Mouse (Mus musculus) kidney, adult 9 months (tissue): ENCODE data around the gene Gm826.

Experiments used
- DNase-seq: peaks from one replicate; pipeline ENCODE4 v3.0.0; 2022

Gene Gm826

DNA sequence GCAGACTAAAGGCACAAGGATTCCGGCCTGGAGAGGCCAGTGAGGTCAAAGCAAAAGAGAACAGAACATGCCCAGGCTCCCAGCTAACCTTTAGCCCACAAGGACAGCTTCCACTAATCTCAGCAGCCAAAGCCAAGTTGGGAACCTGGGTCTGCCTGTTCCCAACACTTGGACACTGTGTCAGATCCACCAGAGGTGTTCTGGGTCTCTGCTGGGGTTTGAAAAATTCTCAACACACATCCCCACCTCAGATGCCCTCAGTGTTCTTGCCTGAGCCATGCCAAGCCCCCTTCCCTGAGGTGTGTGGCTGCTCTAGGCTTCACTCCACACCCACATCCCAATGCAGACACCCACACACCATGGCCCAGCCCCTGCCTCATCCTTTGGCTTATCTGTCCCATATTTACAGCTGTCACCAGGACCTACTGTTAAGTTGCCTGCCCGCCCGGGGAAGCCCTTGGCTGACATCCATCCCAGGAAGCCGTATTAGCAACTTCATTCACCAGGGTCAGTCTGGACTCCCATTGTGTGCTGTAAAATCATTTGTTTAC, at the start of gene Gm826:
Gene Gm826 (minus strand): TSS at position 52 of the 551 bp plus-strand sequence.
- peak; percentile 54 for DNase-seq

DNA sequence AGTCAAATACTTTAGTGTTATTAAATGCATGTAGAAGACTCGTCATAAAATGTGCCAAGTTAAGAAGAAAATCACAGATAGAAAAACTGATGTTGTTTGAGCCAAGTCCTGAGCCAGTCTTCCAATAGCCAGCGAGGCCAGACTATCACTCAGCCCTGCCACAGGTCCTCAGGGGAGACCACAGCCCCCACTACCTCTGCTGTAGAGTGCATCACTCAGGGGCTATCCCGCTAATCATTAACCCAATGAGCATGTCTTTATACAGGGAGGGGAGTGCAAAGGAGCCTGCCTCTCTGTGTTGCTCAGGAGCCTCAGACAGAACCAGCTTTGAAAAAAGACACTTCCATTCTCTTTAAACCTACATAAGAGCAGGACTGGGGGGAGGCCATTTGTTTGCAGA, 49.5 kb upstream of the Gm826 start:
- DNase-seq: no peak

DNA sequence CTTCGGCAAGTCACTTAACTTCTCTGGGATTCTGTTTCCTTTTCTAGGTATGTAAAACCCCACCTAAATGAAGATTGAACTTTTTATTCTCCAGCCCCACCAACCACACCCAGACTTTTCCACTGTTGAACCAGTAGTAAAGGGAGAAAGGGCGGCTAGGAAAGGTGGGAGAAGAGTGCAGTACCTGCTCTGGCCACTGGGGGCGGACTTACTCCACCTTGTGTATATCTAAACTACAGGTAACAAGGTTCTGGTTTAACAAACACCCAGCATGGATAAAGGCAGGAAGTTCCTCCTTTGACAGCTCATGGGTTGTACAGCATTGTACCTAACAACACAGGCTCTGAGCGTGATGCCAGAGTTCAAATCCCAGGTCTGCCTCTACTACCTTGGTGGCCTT, 44.3 kb upstream of the Gm826 start:
- DNase-seq: peak; percentile 64

DNA sequence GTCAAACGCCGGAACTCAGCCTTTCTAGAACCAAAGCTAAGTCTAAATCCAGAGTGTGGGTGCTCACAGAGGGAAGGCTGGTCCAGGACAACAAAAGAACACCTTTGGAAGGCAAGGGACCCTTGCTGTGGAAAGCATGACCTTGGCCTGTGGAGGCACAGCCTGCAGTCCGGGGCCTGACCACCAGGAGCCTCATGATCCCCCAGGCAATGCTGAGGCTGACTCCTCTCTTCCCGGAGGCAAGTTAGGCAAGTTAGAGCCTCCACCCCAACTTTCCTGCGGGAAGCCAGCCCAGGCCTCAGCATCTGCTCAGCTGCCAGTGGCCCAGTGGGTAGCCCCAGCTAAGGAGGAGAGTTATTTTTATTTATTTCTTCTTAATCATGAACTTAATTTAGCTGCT, 42.3 kb upstream of the Gm826 start:
- DNase-seq: no peak

DNA sequence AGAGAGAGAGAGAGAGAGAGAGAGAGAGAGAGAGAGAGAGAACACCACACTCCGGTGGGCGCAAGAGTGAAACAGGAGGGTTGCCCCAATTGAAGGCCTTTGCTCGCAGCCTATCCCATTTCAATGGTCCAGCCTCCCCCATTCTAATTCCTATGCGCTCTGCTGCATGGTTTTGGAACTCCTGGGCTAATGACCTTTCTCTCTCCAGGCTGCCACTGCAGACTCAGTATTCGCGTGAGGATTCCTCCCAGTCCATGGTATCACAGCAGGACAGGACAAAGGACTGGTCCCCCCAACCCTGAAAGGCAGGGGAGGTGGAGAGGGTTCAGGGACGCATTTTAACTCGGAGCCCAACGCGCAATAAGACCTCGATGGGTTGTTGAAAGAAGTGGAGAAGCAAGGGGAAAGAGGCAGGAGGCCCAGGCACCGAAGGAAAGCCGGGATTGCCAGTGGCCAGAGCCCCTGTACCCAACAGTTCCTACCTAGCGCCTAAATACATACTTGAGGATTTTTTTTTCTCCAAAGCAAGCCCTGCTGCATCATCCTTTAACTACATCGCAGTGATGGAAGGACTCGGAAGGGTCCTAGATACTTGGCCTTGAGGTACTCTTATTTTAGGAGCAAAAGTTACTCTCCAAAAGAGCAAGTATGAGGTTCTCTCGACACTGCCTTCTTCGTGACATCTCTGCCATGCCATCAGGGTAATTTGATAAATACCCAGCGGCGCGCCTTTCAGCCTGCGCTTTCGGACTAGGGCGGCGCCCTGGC, 35.9 kb upstream of the Gm826 start:
- no peak for DNase-seq

DNA sequence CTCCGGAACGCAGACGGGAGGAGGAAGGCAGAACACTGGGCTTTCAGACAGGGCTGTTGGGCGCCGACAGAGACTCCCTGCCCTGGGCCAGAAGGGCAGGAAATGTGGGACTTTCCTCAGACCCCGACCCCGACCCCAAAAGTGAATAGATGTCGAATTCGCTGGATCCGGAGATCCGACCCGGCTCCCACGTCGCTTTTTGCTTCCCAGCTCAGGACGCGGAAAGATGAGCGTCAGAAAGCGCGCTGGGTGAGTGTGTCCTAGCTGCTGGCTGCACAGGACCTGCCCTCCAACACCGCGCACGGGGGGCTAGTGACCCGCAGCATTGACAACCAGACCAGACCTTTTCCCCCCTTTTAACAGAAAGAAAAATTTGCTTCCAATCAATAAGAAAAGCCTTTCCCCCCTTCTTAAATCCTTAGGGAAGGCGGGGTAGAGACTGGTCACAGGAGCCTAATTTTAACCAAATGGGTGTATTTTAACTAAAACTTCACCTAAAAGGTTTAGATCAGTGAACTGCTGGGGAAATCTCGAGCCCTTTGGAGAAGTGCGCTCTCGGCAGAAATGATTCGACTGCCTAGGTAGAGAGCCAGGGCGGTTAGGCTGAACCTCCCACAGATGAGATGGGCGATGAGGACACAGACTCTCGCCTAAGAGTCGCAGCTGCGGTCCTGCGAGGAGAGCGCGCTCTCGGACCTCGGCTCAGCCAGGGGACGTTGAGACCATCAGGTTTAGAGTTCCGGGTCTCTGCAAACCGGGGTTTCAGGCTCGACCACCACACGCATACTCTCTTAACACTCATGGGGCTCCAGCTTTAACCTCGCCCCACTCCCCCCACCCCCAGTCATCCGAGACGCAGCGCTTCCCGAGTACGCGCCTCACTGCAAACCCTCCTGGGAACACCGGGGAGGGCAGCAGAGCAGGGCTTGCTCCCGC, 34.7 kb upstream of the Gm826 start:
- DNase-seq: no peak

DNA sequence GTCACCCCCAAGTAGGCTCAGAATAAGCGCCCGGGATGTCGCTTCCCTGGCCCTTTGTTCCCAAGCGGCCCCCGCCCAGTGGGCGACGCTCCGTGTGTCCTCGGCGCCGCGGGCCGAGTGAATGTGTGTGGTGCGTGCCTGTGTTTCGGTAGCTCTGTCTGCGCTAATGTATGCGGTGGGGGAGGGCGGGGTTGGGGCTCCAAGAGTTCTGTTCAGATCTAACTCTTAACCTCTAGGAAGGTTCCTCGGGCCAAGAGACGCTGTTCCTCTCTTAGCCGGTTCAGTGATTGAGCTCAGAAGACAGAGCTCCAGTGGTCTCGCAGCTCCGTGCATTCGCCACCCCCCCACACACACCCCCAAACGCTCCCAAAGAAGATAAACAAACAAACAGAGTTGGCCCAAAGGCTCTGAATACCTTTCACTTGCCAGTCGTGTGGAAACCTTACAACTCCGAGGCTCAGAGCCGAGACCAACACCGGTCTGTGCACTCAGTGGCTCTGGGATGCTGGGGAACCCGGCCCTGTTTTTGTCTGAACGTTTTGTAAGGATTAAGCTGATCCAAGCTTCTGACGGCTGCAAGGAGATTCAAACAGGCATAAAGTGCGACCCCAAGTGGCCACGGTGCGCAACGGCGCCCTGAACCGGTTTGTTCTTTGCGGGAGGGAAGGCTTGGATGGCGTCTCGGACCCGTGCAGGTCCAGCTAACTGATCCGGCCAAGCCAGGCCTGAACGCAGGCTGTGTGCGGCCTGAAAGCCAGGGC, 33.7 kb upstream of the Gm826 start:
- DNase-seq: peak; percentile 91

DNA sequence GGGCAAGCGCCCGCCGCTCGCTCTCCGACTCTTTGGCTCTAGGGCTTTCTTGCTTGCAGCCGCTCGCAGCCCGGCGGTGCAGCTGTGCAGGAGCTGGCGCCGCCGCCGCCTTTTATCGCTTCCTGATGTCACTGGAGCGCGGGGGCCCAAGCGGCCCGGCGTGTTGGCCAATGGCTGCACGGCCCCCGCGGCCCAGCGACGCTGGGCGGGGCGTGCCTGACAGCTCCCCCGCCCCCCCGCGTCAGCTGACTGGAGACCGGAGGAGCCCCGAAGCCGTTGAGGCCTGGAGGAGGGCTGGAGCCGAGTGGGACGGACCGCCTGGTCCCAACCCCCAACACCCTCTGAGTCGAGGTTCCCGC, 33.0 kb upstream of the Gm826 start, which contains the start of gene Mafb:
Gene Mafb (minus strand): TSS at position 86 of the 359 bp plus-strand sequence.
- DNase-seq: peak; percentile 91

DNA sequence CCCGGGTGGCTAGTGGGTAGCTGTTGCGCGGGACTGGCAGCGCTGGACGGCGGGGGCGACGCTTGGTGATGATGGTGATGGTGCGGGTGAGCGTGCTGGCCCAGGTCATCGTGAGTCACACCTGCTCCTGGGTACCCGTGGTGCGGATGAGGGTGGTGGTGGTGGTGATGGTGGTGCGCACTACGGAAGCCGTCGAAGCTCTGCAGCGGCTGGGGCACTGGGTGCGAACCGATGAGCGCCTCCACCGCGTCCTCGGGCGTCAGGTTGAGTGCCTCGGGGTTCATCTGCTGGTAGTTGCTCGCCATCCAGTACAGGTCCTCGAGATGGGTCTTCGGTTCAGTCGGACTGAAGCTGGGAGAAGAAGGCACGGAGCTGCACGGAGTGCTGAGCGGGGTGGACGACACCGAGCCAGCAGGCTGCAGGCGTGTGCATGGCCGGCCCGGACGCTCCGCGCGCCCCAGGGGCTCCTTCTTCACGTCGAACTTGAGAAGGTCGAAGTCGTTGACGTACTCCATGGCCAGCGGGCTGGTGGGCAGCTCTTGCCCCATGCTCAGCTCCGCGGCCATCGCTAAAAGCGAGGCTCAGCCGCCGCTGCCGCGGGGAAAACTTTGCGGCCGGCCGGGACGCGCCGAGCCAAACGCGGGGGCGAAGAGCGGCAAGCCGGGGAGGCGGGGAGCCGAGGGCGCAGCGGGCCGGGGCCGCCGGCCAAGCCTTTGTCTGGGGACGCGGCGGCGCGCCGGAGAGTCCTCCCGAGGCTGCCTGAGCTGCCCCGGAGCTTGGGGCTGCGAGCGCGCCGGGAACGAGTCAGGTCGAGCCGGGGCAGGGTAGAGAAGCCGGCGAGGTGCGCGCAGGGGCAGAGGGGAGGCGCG, 32.4 kb upstream of the Gm826 start:
- DNase-seq: peak; percentile 30

DNA sequence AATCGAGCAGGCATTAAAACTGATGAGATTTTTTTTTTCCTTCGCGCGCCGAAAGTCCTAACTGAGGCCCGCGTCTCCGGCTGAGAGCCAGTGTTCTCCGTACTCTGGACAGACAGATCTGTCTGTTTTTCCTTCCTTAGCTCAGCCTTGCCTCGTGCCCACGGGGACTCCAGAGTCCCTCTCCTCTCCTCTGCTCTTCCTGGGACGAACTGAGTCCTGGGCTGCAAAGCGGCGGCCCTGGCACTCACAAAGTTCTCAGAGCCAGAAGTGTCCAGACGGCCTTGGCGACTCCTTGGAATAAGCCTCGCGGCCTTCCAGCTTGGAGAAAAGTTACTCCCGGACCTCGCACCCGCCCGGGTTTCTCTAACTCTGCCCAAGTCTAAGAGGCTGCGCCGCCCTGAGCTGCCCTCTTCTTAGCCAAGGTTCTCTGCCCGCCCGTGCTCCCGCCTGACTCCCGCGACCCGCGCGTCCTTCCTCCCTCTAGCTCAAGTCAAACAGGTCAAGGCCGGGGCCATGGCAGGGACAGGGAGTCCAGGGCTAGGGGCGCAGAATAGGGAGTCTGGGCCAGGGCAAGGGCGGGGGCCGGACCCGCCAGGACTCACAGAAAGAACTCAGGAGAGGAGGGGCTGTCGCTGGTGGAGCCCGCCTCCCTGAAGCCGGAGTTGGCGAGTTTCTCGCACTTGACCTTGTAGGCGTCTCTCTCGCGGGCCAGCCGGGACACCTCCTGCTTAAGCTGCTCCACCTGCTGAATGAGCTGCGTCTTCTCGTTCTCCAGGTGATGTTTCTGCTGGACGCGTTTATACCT, 31.3 kb upstream of the Gm826 start:
- DNase-seq: peak; percentile 36

DNA sequence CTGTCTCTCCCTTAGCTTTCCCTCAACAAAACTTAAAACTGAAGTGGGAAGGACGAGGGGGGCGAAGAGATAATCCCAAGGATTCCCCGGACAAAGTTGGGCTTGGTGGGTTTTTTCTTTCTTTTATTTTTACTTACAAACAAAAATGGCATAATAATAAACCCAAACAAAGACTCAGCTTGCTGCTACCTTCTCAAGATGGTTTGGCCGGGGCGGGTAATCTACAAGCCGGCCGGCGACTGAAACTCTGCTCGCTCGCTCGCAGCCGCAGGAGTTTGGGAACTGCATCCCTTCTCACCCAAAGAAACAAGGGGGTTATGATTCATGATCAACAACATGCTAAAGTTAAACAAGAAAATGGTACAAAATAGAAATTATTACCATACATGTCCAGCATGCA, 30.7 kb upstream of the Gm826 start:
- no peak for DNase-seq

DNA sequence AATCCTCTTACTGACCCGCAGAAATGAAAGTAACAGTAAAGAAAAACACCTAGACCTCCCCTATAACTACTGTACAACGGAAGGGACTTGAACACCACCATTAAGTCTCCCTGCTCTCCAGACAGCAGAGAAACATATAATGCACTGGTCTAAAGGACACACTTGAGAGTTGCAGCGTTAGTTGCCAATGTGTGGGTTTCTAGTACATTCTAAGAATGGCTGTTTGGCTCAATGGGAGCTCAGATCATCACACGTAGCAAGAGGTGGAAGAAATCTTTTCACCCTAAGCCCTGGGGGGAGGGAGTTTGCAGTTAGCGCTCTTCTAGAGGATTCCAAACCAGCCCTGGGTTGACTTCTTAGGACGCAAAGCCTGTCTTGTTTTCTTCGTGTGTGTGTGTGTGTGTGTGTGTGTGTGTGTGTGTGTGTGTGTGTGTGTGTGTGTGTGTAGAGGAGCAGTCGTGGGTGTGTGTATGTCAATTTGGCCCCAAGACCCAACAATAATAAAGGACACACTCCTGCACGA, 30.2 kb upstream of the Gm826 start:
- no peak for DNase-seq

DNA sequence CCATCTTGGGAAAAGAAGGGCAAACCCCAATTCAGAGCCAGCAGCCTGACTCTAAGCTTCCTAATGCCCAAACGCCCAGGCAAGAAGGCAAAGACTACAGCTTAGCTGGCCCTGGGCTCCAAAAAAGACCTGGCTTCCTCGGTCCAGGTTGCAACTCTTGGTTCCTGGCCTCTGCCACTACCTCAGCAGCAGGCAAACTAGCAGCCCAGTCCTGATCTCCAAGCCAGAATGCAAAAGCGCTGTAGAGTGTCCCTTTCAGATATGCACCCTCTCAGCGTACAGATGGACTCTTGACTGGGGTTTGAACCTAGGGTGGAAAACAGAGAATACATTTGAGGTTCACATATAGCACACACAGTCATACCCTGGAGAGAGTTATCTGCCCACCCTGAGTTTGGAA, 29.2 kb upstream of the Gm826 start:
- DNase-seq: no peak

DNA sequence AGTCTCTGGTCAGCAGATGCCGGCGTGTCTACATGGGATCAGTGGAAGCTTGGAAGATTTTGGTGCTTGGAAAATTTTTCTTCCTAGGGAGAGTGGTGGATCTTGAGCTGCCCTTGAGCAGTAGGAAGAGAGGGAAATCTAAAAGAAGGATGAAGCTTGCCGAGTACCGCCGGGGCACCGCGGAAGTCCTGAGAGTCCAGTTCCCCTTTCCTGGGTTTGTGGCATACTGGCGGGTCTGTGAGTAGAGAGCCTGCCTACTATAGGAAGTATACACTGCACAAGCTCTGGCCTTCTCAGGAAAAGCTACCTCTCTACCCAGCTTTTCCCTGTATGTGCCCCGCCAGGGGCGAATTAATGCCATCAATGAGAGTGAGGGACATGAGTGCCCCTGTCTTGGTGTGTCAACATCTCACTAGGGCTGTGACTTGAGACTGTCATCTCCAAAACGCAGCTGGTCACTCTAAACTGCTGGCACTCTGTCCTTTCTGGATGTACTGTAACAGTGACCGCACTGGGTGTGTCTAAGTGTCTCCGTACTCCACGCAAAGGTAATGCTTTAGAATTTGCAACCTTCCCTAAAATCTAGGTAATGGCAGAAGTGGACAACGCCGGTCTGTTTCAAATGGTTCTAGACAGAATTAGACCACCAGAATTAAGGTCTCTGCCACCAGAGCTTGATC, 27.6 kb upstream of the Gm826 start:
- no peak for DNase-seq

DNA sequence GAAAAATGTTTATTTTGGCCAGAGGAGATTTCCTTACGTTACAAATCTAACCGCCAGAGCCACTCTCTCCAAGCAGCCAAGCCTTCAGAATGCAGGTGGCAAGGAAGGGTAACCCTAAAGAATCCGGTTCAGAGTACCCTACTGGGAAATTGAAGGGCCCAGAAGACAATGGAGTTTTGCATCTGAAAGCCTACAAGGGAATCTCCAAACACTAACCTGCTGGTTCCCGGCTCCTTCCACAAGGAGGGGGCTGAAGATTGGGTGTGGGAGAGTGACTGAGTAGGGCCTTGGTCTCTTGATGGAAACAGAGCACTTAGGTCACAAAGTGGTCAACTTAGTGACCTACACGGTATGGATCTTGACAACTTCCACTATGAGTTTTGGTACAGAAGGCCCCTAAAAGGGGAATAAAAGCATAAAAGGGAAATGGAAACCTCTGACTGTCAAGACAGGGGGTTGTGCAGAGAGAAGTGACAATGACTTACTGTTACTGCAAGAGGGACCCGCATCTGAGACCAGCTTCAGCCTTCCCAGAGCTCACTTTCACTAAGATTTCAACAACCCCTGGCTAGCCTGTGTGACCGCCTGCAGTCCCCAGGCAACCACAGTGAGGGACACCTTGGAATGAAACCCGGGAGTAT, 26.4 kb upstream of the Gm826 start:
- DNase-seq: no peak

DNA sequence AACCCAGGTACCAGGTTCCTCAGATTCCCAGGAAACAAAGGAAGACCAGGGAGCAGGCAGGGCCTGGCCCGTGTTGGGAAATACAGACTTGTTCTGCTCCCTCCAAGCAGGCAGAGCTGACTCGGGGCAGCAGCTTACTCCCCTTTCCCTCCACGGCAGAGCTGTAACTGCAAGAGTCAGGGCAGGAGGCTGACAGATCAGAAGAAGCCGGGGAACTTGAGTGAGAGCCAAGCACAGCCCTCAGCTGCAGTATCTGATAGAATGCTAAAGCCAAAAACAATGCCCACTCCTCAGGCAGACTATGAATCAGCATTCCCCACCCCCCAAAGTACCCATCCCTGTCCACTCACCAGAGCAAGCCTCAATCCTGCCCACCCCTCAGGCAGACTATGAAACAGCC, 24.9 kb upstream of the Gm826 start:
- DNase-seq: no peak

DNA sequence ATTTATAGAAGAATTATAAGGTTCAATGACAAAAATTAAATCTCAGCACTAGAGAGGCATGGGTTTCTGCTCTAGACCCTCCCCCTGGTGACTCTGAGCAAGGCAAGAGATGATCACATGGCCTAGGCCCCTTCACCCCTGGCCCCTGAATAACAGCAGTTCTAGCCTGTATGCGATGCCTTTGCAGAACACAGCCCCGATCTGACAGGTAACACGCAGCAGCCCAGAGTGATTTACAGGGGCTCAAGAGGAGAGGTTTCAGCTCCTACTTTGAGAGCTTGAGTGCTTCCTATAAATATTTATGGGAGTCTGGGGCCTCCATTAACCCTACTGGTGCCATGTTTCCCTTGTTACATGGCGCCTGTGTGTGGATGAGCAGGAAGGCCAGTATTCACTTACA, 23.5 kb upstream of the Gm826 start:
- DNase-seq: no peak

DNA sequence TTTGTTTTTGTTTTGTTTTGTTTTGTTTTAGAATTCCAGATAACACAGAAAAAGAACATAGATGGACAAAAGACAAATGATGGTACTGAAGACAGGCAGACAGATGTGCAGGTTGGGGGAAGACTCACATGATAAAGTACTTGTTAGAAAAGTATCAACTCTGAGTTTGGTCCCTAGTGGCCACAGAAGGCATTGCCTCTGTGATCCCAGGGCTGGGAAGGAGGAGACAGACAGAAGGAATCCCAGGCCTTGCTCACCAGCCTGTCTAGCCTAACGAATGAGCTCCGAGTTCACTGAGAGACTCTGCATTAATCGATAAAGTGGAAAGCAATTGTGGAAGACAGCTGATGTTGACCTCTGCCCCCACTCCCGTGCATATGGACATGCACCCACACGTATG, 22.2 kb upstream of the Gm826 start:
- no peak for DNase-seq

DNA sequence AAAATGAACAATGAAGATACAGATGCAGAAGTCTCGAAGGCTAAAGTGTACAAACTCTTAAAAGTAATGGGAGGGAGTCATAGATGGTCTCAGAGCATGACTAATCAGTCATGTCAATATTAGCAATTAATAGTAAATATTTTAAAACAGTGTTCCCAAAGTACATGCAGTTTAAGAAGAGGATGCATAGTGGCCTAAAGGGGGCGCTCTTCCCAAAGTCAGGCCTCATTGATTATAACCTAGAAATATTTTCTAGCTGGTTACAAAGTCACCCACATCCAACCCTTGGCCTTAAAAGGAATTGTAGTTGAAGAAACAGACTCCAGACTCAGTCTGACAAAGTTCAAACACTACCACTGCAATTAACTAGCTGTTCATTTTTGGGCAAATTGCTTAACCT, 20.4 kb upstream of the Gm826 start:
- DNase-seq: no peak

DNA sequence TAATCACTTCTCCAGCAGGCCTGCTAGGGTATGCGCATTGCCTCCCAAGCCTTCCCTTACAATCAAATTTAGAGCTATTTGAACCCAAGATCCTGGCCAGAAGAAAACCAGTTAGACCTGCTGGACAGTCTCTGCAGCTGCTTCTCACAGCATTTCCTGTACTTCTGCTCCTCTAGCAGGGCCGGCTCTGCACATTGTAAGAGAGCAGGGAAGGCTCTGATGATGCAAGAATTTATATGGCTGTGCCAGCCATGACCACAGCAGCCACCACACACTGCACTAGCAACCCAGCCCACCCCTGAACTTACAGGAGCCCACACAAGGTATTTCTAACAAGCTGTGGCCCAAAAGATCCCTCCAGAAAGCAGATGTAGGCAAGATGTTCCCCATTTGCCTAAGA, 19.6 kb upstream of the Gm826 start:
- DNase-seq: no peak
